Mouse (Mus musculus) cortical plate, adult 2 months (tissue): ENCODE results near the gene Clspn.

Experiments
- CTCF ChIP-seq: fragments of 200-500 bp; IDR thresholded peaks from 2 replicates; pipeline ENCODE4 v1.5.1; 2011; ENCODE audit warnings: mild to moderate bottlenecking, control low read depth, low read length; ENCODE audit not compliant: insufficient read depth; ENCODE audit errors: extremely low read depth
- POLR2A ChIP-seq: fragments of 200-500 bp; IDR thresholded peaks from 2 replicates; pipeline ENCODE4 v1.6.1; 2011; ENCODE audit warnings: mild to moderate bottlenecking, low read length, control low read depth; ENCODE audit not compliant: insufficient read depth; ENCODE audit errors: extremely low read depth

- TF ChIP-seq POLR2A (no peak), CTCF (no peak)
These were observed 85.2 kb downstream of the Clspn start for GRCm38 (mm10) chr4:126641901-126642300.
